Mouse (Mus musculus): ENCODE measurements around the gene Pcgf1. TPM values are rescaled to one million over a fixed set of nuclear protein-coding genes. Genes with fewer than 3 reads are reported as not detected.
A peak's percentile ranks its signal among the peaks of the same experiment; 100 is the strongest.

Pcgf1 gene
- 61.8 and 64.2 TPM in 2 replicates for total RNA-seq (2021)
- long read RNA-seq, partial matches to known transcripts = 7 of 15 reads
- long read RNA-seq, other reads (novel, unspliced or antisense) = 4 of 15 reads

DNA sequence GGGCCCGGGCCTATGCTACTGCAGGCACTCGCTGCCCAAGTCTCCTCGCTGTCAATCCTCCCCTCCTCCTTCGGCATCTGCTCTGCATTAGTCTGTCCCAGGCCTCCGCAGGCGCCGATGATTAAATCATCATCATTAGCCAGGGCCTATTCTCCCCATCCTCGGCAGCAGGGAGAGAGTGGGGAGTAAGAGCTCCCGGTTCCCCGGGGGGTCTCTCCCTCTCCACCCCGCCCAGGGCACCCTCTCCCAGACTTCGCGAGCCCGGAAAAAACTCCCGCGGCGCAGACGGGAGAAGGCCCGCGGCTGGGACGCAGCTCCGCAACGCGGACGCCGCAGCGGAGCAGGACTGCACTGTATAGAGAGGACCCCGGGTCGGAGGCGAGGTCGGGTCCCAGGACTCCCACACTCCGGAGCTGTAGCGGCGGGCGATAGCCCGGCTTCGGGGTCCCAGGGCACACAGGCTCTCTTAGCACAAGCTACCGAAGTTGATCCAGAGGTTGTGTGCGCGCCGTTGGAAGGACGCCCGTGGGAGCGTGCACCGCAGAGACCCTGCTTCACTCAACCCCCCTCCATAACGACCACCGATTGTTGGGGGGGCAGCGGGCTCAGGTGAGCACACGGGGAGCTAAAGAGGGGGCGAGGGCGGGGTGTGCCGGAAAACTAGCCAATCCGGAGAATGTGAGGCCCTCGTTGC, at the start of gene Pcgf1:
TSS of gene Pcgf1 (plus strand) at position 240 of the 694 bp plus-strand sequence.
- DNase-seq = peak; percentile 46

DNA sequence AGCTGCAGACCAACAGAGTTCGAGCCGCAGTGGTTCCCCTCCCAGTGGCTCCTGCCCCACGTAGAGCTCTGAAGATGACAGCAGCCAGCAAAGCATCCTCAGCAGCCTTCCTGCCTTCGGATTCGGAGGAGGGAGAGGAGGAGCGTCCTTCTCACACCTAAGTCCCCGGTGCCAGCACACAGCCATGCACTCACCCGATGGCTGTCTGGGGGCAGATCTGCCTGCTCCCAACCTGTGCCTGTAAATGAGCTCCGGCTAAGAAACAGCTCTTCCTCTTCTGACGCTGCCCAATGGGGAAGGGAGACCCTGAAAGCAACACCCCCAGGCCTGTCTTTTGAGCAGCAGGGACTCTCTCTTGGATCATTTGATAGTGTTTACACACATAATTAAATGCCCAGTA, 47.9 kb upstream of the Pcgf1 start:
- DNase-seq = no peak

DNA sequence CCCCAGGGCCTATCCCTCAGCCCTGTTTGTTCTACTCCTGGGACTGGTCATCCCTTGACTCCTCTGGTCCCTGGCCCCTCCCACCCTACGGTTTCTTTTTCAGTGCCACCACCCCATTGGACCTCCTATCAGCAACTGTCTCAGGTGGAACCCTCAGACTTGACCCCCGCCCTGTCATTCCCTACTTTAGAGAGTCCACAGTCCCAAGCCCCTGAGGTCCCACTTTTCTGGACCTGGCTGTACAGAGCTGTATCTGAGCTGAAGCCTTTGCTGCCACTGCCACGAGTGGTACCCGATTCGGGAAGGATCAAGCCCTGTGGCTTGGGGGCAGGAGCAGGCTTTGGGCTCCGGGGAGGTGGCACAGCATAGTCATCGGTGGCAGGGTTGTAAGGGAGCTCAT, 46.6 kb upstream of the Pcgf1 start:
- no peak for DNase-seq

DNA sequence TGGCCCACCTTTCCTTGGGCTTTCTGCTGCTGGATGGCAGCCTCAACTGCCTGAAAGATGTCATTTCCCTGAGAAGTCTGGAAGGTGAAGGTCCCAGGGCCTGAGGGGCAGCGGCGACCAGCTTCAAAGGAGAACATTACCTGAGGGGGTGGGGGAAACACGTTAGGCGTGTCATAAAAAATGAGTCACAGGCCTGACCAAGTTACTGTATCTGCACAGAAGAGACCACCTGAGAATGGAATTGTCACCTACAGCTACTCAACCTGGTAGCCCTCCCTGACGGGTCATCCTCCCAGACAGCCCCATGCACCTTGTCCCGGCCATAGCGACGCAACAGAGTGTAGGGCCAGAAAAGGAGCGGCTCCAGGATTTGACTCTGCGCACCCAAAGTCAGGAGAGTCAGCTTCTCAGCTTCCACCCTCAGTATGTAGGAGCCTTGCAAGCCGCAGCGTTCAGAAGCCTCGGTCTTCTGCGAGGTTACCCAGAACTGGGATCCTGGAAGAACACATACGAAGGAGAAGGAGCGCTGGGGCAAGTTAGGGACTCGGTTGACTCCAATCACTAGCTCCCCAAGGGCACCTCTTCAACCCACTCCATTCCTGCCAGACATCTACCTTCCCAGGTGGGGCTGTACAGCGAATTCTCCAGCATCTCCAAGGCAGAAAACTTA, 45.6 kb upstream of the Pcgf1 start:
- no peak for DNase-seq

DNA sequence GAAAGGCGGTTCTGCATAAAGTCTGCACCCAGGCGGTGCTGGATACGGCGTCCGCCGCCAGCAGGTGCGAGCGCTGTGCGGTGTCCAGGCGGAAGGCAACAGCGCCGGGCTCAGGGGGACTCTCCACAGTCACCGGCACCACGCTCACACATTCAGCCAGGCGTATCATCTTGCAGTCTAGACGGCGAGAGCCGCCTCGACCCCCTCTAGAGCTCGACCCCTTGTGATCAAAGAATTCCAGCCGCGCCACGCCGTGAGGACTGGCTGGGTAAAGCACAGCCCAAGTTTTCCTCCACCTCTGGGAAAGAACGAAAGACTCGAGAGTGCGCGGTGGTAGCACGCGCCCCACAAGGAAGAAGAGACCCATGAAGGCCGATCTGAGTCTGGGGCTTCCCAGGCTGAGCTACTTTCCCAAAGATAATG, 44.9 kb upstream of the Pcgf1 start:
- DNase-seq = peak; percentile 50

DNA sequence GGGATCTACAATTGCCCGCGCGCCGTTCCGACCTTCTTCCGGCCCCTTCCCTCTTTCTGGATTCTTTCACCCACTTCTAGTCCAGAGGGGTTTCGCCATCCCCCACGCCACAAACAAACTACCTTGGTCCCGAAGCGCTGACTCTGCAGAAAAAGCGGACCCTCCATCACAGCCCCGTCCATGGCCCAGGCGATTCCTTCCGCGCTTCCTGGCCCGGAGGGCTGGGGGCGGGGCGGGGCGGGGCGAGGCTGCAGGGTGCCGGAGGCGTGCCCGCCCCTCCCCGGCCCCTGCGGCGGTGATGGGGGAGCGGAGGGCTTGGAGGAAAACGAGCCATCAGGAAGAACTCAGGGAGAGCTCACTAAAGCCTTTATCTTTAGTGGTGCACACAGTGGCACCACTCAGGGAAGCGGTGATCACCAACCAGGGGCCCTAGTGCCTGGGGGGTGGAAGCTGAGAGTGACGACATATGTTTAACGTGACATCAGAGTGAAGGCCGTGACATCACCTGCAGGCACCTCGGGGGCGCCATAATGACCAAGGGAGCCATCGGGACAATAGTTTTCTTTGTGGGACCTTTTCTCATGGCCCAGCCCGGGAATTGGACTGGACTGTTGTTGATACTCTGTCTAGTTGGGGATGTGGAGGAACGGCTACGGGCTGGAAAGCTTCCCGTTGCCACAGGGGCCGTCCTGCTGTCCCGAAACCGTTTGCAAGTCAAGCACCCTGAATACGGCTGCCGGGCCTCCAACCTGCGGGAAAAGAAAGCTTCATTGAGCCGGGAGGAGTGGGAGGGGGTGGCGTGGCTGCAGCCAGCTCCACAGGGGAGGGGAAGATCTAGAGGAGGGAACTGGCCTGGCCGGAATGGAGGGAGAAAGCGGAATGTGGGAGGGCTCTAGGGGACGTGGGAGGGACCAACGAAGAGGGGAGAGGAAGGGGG, 44.2 kb upstream of the Pcgf1 start, which contains the start of the genes Dok1 and Loxl3:
TSS of gene Dok1 (minus strand) at position 223 of the 937 bp plus-strand sequence.
TSS of gene Loxl3 (plus strand) at position 925 of the 937 bp plus-strand sequence.
- DNase-seq = peak; percentile 76

DNA sequence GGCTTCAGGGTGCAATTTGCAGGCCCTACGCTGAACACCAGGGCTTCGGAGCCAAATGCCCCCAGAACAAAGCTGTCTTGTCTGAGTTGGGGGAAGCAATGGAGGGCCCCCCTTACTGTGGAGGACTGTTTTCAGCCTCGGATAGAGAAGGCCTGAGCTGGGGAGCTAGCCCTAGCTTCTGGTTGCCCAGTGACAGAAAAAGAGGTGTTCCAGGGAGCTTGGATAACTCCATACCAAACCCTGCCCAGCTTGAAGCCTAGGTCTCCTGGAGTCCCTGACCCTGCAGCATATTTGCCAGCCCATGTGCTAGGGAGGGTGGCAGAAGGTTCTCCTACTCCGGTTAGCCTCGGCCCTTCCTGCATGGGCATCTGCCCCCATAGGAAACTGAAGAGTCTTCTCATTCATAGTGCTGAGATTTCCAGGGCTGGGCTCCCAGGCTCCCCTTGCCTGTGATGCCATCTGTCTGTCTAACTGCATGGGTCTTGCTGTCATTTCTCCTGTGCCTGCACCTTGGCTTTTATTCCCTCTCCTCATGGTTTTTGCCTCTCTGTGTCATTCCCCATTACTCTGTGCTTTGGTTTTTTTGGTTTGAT, 43.1 kb upstream of the Pcgf1 start:
- no peak for DNase-seq

DNA sequence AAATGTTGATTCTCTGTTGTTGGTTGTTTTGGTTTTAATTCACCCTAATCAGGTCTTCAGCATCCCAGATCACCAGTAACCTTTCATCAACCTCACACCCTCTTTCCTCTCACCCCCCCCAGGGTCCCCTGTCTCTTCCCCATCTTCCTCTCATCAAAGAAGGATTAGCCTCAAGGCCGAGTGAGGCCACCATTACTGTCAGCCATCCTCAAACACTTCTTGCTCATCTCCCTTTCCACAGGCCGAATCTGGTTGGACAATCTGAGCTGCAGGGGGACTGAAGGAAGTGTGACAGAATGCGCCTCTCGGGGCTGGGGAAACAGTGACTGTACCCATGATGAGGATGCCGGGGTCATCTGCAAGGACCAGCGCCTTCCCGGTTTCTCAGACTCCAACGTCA, 40.5 kb upstream of the Pcgf1 start:
- no peak for DNase-seq

DNA sequence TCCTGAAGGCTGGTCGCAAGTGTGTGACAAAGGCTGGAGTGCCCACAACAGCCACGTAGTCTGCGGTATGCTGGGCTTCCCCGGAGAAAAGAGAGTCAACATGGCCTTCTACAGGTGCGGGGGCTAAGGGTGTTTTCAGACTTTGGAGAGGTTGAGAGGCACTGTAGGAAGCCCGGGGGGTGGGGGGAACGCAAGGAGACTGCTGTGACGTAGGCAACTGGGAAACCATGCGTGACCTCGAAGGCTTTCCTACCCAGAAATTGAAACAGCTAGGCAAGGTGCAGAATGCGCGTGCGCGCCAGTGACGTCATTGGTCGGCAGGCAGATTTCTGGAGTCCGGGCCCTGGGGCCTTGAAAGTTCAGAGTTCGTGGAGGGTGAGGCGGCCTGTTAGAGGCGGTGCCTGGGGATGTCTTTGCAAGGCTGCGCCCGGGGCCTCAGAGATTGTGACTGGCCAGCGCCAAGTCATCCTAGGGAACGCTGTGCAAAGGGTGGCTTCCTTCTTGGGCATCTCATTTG, 39.1 kb upstream of the Pcgf1 start:
- DNase-seq = peak; percentile 95

DNA sequence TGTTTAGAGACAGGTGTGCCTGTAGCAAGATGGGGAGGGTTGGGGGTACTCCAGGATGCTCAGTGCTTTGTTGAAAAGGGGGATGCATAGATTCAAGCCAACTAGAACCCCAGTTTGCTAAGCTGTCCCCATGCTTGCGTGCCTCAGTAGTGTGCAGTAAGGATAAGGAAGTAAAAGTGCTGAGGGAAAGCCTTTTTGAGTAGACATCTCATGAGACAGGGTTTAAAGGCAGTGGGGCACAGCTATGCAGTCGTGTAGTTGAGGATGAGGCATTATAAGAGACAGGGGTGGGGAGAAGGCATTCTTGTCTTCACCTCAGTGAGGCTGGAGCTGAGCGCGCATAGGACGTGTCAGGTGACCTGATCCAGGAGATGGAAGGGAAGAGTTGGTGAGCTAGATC, 37.1 kb upstream of the Pcgf1 start:
- DNase-seq = no peak

DNA sequence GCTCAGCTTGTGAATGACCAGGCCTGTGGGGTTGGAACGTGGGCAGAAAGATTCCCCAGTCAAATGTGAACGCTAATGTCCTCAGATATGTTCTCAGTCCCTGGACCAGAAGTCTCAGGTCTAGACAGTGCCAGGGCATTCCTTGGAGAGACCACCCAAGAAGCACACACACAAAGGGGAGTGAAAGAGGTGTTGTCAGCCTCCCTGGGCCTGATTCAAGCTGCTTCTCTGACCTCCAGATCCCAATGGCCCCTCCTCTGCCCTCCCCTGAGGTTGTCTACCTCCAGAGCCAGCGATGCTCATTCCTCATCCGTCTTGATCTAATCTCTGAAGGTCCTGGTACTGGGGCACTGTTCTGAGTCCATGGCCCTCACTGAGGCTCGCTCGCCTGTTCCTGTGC, 34.1 kb upstream of the Pcgf1 start:
- DNase-seq = no peak

DNA sequence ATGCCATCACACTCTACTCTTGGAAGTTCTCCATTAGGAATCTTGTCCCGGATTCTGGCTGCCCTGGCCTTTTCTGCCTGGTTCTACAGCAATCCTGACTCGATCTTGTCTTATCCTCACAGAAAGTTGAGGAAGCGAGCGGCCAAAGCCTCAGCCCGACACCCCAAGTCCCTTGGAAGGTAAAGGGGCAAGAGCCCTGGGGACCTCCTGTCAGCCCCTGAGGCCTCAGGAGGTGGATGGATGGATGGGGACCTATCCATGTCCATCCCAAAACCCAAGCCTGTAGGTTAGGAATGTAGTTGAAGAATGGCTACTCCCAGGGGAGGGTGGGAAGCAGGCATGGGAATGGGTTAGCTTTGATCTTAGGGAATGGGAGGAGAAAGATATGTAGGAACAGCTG, 33.7 kb upstream of the Pcgf1 start:
- DNase-seq = no peak

DNA sequence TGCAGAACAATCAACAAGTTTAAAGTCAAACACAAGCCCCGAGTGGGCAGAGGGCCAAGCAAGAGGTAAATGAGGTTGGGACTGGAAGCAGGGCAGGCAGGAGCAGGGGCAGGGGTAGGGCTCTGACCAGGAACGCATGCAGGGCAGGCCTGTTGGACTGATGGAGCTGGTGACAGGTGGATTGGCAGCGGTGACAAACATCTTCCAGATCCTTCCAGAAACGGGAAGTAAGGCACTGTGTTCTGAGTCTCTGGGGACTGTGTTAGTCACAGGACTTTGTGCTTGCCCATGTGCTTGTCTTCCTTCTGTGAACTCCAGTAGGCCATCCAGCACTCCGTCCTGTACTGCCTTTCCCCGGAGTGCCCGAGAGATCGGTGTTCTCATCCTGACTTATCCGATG, 32.9 kb upstream of the Pcgf1 start:
- DNase-seq = no peak

DNA sequence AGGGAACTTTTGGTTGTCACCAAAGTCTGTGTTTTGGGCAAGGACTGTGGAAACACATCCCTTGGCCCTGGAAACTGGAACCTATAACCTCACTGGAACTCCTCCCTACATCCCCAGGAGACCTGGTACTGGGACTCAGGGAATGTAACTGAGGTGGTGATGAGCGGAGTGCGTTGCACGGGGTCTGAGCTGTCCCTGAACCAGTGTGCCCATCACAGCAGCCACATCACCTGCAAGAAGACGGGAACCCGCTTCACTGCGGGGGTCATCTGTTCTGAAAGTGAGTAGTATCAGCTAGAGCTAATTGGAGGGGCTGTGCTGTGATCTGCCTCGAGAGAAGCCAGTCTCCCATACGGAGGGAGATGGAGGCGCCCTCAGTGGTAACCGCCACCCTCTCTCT, 28.3 kb upstream of the Pcgf1 start:
- no peak for DNase-seq

DNA sequence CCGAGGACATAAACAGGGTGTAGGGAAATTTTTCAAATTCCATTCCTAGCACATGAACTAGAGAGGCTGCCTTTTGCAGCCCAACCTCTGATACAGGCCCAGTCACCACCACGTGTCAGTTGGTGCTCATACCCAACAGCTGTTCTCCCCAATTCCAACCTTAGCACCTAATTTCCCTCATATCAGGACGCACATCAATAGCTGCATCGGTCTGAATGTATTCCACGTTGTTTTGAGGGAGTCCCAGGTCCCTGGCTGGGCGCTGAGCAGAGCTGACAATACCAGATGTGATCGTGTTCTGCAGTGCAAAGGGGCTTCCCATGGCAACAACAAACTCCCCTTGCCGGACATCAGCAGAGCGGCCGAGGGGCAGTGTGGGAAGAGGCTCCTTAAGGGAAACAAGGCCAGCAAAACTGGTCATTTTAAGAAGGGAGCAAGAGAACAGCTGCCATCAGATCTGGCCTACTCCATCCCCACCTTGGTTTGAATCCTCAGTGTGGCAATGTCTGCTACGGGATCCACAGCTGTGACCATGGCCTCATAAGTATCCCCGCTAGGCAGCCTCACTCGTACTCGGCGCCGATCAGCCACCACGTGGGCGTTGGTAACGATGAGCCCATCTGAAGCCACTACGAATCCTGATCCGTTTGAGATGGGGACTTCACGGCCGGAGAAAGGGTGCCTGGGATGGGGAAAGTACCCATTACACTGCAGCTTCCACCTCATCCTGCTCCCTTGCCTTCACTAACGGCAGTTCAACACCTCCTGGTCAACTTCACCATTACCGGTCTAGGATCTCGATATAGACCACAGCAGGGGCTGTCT, 24.3 kb upstream of the Pcgf1 start:
- peak; percentile 46 for DNase-seq

DNA sequence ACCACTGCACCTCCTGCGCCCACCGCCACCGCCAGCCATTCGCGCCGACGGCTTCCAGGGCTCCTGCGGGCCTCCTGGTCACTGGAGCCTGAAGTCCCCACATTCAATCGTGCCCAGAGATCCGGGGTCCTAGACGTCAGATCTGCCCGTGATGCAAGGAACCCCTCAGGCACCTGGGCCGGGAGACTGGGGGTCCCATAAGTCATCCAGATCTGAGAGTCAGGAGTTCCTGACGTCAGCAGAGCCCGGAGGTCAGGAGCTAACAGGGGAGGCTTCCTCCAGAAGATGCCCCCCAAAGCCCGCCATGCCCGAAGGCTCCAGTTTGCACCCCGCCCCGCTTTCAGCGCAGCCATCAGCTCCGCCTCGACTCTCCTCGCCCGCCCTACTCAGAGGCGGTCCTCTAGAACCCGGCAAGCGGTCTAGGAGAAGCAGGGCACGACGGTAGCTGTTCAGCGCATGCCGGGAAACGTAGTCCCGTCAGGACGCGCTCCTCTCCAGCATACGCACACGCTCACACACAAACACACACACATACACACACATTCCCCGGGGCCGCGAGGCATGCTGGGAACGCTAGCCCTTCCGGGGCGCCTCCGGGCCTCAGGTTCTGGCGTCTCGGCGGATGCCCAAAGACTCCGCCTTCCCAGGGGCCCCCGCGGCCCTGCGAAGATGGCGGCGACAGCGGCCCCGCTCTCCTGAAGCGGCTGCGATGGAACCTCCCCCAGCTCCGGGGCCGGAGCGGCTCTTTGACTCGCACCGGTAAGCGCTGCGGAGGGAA, 23.4 kb upstream of the Pcgf1 start, which contains the start of gene Aup1:
TSS of gene Aup1 (plus strand) at position 448 of the 778 bp plus-strand sequence.
- DNase-seq = peak; percentile 96

DNA sequence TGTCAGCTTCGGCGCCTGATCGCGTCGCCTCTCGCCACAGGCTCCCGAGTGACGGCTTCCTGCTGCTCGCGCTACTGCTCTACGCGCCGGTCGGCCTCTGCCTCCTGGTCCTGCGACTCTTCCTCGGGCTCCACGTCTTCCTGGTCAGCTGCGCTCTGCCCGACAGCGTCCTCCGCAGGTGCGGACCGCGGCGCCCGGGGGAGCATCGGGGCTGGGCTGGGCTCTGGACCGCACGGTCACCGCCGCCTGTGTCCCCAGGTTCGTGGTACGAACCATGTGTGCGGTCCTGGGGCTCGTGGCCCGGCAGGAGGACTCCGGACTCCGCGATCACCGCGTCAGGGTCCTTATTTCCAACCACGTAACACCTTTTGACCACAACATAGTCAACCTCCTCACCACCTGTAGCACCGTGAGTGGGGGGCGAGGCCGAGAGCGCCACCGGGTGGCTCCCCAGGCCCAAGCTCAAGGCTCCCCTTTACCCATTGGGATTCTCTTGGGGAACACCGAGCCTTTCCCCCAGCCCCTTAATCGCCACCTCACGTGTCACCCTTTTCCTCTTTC, 22.7 kb upstream of the Pcgf1 start, which contains the start of gene Htra2:
TSS of gene Htra2 (minus strand) at position 403 of the 561 bp plus-strand sequence.
- peak; percentile 31 for DNase-seq

DNA sequence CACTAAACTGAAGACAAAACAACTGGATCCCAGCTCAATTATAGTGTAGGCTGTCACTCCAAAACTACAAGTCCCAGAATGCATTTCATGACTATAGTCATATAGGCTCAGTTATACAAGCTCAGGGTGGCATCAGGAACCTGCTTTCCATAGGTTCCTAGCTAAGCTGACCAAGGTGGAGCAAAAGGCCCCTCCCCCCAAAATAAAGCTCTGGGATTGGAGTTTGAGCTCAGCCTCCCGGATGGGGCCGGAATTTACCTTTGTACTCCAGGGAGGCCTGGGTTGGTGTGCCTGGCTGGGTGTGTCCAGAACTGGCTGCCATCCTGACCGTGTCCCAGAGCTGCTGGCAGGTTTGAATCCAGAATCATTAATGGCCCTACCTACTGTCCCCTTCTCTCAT, 19.9 kb upstream of the Pcgf1 start, which contains the start of gene Dqx1:
TSS of gene Dqx1 (plus strand) at position 55 of the 400 bp plus-strand sequence.
- DNase-seq = no peak

DNA sequence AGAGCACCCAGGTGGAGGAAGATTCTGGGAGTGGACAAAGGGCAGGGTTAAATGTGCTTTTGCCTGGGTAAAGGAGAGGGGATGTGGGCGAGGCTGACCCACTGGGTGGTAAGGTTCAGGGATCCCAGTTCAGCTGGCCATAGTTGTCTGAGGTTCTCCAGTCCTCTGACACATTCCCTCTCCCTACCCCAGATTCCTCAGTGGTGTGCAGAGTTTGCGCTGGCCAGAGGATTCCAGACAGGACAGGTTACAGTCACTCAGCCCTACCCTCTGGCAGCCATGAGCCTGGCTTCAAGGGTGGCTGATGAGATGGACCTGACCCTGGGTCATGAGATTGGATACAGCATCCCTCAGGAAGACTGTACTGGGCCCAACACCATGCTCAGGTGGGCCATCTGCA, 18.9 kb upstream of the Pcgf1 start:
- DNase-seq = no peak
